Mouse (Mus musculus) forebrain, embryonic 13.5 days (tissue): ENCODE data around the gene Spry1. TPM values are rescaled to one million over a fixed set of nuclear protein-coding genes. Genes with fewer than 3 reads are reported as not detected.

ENCODE experiments used
- ATAC-seq: fragments of 200-750 bp; cut with Nextera tagmentation; 2 replicates; pipeline ENCODE4 v1.8.0; 2017
- H3K27ac ChIP-seq: fragments of 300-500 bp; sonication (generic); 2 replicates; pipeline ENCODE4 v1.5.1; 2015; ENCODE audit warnings: inconsistent platforms, mild to moderate bottlenecking, moderate library complexity
- H3K27me3 ChIP-seq: fragments of 300-500 bp; sonication (generic); 2 replicates; pipeline ENCODE4 v1.6.1; 2015; ENCODE audit warnings: mild to moderate bottlenecking, inconsistent platforms
- H3K36me3 ChIP-seq: fragments of 300-500 bp; sonication (generic); 2 replicates; pipeline ENCODE4 v1.6.1; 2015; ENCODE audit warnings: mild to moderate bottlenecking, inconsistent platforms; ENCODE audit not compliant: poor library complexity, severe bottlenecking
- H3K4me1 ChIP-seq: fragments of 300-500 bp; sonication (generic); 2 replicates; pipeline ENCODE4 v1.6.1; 2015; ENCODE audit warnings: inconsistent platforms
- H3K4me2 ChIP-seq: fragments of 300-500 bp; sonication (generic); 2 replicates; pipeline ENCODE4 v1.6.1; 2015; ENCODE audit warnings: inconsistent platforms, mild to moderate bottlenecking, moderate library complexity
- H3K4me3 ChIP-seq: fragments of 300-500 bp; sonication (generic); 2 replicates; pipeline ENCODE4 v1.5.1; 2015; ENCODE audit warnings: mild to moderate bottlenecking, inconsistent platforms
- H3K9ac ChIP-seq: fragments of 300-500 bp; sonication (generic); 2 replicates; pipeline ENCODE4 v1.6.1; 2015; ENCODE audit warnings: mild to moderate bottlenecking, inconsistent platforms
- H3K9me3 ChIP-seq: fragments of 300-500 bp; sonication (generic); replicated peaks from 2 replicates; pipeline ENCODE4 v1.6.1; 2016; ENCODE audit warnings: inconsistent platforms
- WGBS: fragments of 180-500 bp; shearing (Covaris S2); methylation state at CpG from one replicate; pipeline ENCODE4 v1.1.7; 2015; 5-methylcytosine and 5-hydroxymethylcytosine counted together
- polyA plus RNA-seq: library from polyadenylated mRNA; unstranded; fragments of >200 nt; fragmentation: Nextera tagmentation; extraction: Ambion mirVana; gene quantifications from 2 replicates; pipeline ENCODE4 v1.2.1, GENCODE M21; 2015

Gene Spry1
- polyA plus RNA-seq, 1 experiment from 2014 or later: 6.1 TPM

- Histone ChIP-seq H3K27ac (no peak overlapping the region), H3K4me2 (peak overlapping the region; percentile 88), H3K27me3 (0 out of 2 replicates have a peak, but pooled peaks cover 3% of the 10 kb centered on the region), H3K36me3 (peaks cover 29% of the 10 kb centered on the region), H3K4me3 (peak overlapping the region; percentile 81; the same call in 1 of the 2 replicates), H3K9me3 (no peaks in the 10 kb centered on the region), H3K9ac (no peak overlapping the region), H3K4me1 (peaks cover 20% of the 10 kb centered on the region)
- WGBS: 86% methylated on average over 13 of the region's 13 CpGs
- ATAC-seq: no peak
Measured at GRCm38 (mm10) chr3:37643411-37643810, 3.7 kb downstream of the Spry1 start.

DNA sequence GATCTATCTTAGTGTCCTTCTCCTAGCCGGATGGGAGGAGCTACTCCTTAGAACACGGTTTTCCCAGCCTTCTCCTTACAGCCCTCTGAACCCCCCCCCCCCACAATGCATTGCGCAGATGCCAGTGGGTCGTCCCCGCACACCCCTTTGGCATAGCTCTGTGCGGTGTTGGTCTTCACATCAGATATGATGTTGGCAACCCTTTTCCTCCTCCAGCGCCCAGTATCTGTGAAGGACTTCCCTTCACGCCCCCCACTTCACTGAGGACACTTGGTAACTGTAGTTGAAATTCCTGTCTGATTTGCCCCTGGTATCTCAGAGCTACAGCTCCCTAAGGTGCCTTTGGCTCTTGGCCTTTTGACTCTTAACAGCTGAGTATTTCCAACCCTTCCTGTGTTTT lies 4.2 kb downstream of the Spry1 start:
- WGBS: 75% methylated on average over 8 of the region's 8 CpGs
- Histone ChIP-seq H3K36me3 (peaks cover 29% of the 10 kb centered on the region), H3K27me3 (0 out of 2 replicates have a peak, but pooled peaks cover 3% of the 10 kb centered on the region), H3K4me2 (peak overlapping the region; percentile 88; the same call in 1 of the 2 replicates), H3K9ac (no peak overlapping the region), H3K4me1 (peaks cover 20% of the 10 kb centered on the region), H3K27ac (no peak overlapping the region), H3K4me3 (no peak overlapping the region), H3K9me3 (no peaks in the 10 kb centered on the region)
- no peak for ATAC-seq

- 0 out of 2 replicates have a peak, but pooled peaks cover 3% of the 10 kb centered on the region for H3K27me3 ChIP-seq
- H3K9ac ChIP-seq: no peak overlapping the region
- peaks cover 20% of the 10 kb centered on the region for H3K4me1 ChIP-seq
- H3K9me3 ChIP-seq: no peaks in the 10 kb centered on the region
- H3K36me3 ChIP-seq: peaks cover 29% of the 10 kb centered on the region
- WGBS: 87% methylated on average over 6 of the region's 6 CpGs
- H3K4me3 ChIP-seq: no peak overlapping the region
- ATAC-seq: no peak
- H3K4me2 ChIP-seq: no peak overlapping the region
- no peak overlapping the region for H3K27ac ChIP-seq
Measured at GRCm38 (mm10) chr3:37645061-37645460, 5.3 kb downstream of the Spry1 start.

- WGBS: 86% methylated on average over 9 of the region's 9 CpGs
- Histone ChIP-seq H3K4me1 (peaks cover 20% of the 10 kb centered on the region), H3K4me3 (no peak overlapping the region), H3K27ac (no peak overlapping the region), H3K27me3 (0 out of 2 replicates have a peak, but pooled peaks cover 3% of the 10 kb centered on the region), H3K9me3 (no peaks in the 10 kb centered on the region), H3K4me2 (no peak overlapping the region), H3K9ac (no peak overlapping the region), H3K36me3 (peaks cover 29% of the 10 kb centered on the region)
- no peak for ATAC-seq
Measured at GRCm38 (mm10) chr3:37646221-37646620, 6.5 kb downstream of the Spry1 start.

DNA sequence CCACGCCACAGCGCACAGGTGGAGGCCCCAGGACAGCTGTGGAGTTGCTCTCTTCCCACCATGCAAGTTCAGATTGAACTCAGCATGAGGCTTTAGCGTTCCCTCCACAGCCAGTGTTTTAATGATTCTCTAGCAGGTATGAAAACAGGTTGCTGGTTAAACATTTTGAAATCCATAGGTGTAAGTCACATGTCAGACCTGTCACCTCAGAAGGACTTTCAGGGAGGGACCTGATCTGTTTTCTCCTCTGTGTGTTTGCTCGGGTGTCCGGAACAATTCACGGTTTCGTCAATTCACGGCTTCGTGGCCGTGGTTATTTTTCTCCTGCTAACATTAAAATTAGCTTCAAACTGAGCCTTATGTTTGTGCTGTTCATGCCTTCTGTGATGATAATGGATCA lies 7.5 kb downstream of the Spry1 start:
- Histone ChIP-seq H3K4me3 (no peak overlapping the region), H3K9ac (no peak overlapping the region), H3K27me3 (0 out of 2 replicates have a peak, but pooled peaks cover 3% of the 10 kb centered on the region), H3K4me1 (peaks cover 11% of the 10 kb centered on the region), H3K9me3 (no peaks in the 10 kb centered on the region), H3K36me3 (peaks cover 29% of the 10 kb centered on the region), H3K27ac (no peak overlapping the region), H3K4me2 (no peak overlapping the region)
- WGBS: 72% methylated on average over 10 of the region's 10 CpGs
- no peak for ATAC-seq

GRCm38 (mm10) chr3:37648244-37648643 lies 8.5 kb downstream of the Spry1 start:
- ATAC-seq: no peak
- Histone ChIP-seq H3K36me3 (peaks cover 23% of the 10 kb centered on the region), H3K9me3 (no peaks in the 10 kb centered on the region), H3K4me1 (0 out of 2 replicates have a peak, but pooled peaks cover under 1% of the 10 kb centered on the region), H3K4me2 (no peak overlapping the region), H3K9ac (no peak overlapping the region), H3K27ac (no peak overlapping the region), H3K27me3 (no peaks in the 10 kb centered on the region), H3K4me3 (no peak overlapping the region)
- WGBS: 80% methylated on average over 13 of the region's 13 CpGs

DNA sequence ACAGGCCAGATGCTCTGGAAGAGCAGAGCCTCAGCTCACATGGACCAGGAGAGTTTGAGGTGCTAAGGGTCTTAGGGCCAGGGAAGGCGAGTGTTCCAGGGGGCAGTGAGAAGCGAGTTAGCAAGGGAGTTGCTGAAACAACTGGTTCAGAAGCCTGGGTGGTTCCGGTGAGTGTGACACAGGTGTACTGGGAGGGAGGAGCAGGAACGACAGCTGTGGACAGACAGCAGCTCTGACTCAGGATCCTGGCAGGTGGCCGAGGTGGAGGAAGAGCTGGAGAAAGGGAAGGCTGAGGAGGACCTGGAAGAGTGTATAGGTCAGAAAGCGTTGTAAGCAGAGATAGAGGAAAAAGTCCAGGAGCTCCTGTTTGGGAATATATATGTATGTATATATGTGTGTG lies 9.5 kb downstream of the Spry1 start:
- Histone ChIP-seq H3K4me2 (no peak overlapping the region), H3K9me3 (no peaks in the 10 kb centered on the region), H3K9ac (no peak overlapping the region), H3K4me1 (peaks cover 5% of the 10 kb centered on the region), H3K36me3 (peaks cover 14% of the 10 kb centered on the region; the same call in 1 of the 2 replicates), H3K27me3 (peaks cover 4% of the 10 kb centered on the region; the same call in 1 of the 2 replicates), H3K4me3 (no peak overlapping the region), H3K27ac (no peak overlapping the region)
- no peak for ATAC-seq
- WGBS: 82% methylated on average over 6 of the region's 6 CpGs

- ATAC-seq: no peak
- no peak overlapping the region for H3K4me3 ChIP-seq
Measured at GRCm38 (mm10) chr3:37652537-37652936, 12.8 kb downstream of the Spry1 start.

GRCm38 (mm10) chr3:37653935-37654729 lies 14.4 kb downstream of the Spry1 start:
- peak overlapping the region; percentile 26 for H3K4me3 ChIP-seq
- H3K9me3 ChIP-seq: no peaks in the 10 kb centered on the region
- peak overlapping the region; percentile 34; the same call in 1 of the 2 replicates for H3K9ac ChIP-seq
- H3K4me1 ChIP-seq: peaks cover 21% of the 10 kb centered on the region
- H3K27me3 ChIP-seq: peaks cover 21% of the 10 kb centered on the region; the same call in 1 of the 2 replicates
- ATAC-seq: 0 out of 2 replicates have a peak, but pooled peaks have one; percentile 48
- H3K27ac ChIP-seq: no peak overlapping the region
- H3K4me2 ChIP-seq: peak overlapping the region; percentile 52
- WGBS: 17% methylated on average over 16 of the region's 16 CpGs
- no peaks in the 10 kb centered on the region for H3K36me3 ChIP-seq

More at GRCm38 (mm10) chr3:37652537-37652936, 12.8 kb downstream of the Spry1 start:
- Histone ChIP-seq H3K4me1 (peaks cover 21% of the 10 kb centered on the region), H3K4me2 (no peak overlapping the region), H3K9me3 (no peaks in the 10 kb centered on the region), H3K36me3 (no peaks in the 10 kb centered on the region), H3K27me3 (peaks cover 19% of the 10 kb centered on the region; the same call in 1 of the 2 replicates), H3K27ac (no peak overlapping the region), H3K9ac (no peak overlapping the region)
- WGBS: 90% methylated on average over 9 of the region's 9 CpGs

DNA sequence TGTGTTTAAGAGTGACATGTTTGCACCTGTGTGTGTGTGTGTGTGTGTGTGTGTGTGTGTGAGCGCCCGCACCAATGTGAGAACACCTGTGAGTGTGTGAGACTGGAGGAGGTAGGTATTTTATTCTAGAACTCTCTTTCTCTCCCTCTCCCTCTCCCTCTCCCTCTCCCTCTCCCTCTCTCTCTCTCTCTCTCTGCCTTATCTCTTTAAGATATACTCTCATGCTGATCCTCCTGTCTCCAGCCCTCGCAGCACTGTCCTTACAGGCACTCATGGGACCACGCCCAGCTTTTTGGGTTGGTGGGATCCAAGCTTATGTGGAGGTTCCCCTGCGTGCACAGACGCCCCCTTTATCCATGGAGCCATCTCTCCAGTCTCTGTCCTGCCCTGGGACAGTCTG lies 15.0 kb downstream of the Spry1 start:
- no peaks in the 10 kb centered on the region for H3K9me3 ChIP-seq
- ATAC-seq: no peak
- H3K4me1 ChIP-seq: peaks cover 21% of the 10 kb centered on the region
- peak overlapping the region; percentile 52; the same call in 1 of the 2 replicates for H3K4me2 ChIP-seq
- WGBS: 62% methylated on average over 6 of the region's 6 CpGs
- no peak overlapping the region for H3K27ac ChIP-seq
- H3K36me3 ChIP-seq: no peaks in the 10 kb centered on the region
- H3K27me3 ChIP-seq: peaks cover 21% of the 10 kb centered on the region; the same call in 1 of the 2 replicates
- H3K9ac ChIP-seq: no peak overlapping the region
- H3K4me3 ChIP-seq: no peak overlapping the region

GRCm38 (mm10) chr3:37655933-37656633 lies 16.3 kb downstream of the Spry1 start:
- H3K4me1 ChIP-seq: peaks cover 21% of the 10 kb centered on the region
- no peak overlapping the region for H3K27ac ChIP-seq
- ATAC-seq: peak; percentile 50
- peaks cover 21% of the 10 kb centered on the region; the same call in 1 of the 2 replicates for H3K27me3 ChIP-seq
- H3K4me3 ChIP-seq: peak overlapping the region; percentile 30
- 18% methylated on average over 20 of the region's 20 CpGs for WGBS
- H3K4me2 ChIP-seq: peak overlapping the region; percentile 58
- H3K9me3 ChIP-seq: no peaks in the 10 kb centered on the region
- H3K36me3 ChIP-seq: no peaks in the 10 kb centered on the region
- H3K9ac ChIP-seq: peak overlapping the region; percentile 56

- H3K27me3 ChIP-seq: peaks cover 21% of the 10 kb centered on the region; the same call in 1 of the 2 replicates
- H3K4me3 ChIP-seq: no peak overlapping the region
- ATAC-seq: 0 out of 2 replicates have a peak, but pooled peaks have one; percentile 41
- peaks cover 21% of the 10 kb centered on the region for H3K4me1 ChIP-seq
- peak overlapping the region; percentile 30; the same call in 1 of the 2 replicates for H3K9ac ChIP-seq
- H3K4me2 ChIP-seq: peak overlapping the region; percentile 49
- no peak overlapping the region for H3K27ac ChIP-seq
- no peaks in the 10 kb centered on the region for H3K9me3 ChIP-seq
- H3K36me3 ChIP-seq: no peaks in the 10 kb centered on the region
- 2% methylated on average over 8 of the region's 8 CpGs for WGBS
Measured at GRCm38 (mm10) chr3:37657009-37657408, 17.3 kb downstream of the Spry1 start.
